Mouse (Mus musculus) erythroblast, adult 5-6 weeks (primary cell): ENCODE data around the gene Stx1b. TPM values are rescaled to one million over a fixed set of nuclear protein-coding genes. Genes with fewer than 3 reads are reported as not detected.
A peak's percentile ranks its signal among the peaks of the same experiment; 100 is the strongest.
"Not testable (repeated sequence)": the region's sequence is repeated elsewhere in the genome, so short reads cannot be mapped to it uniquely, and the experiment has no call there.

Experiments
- ATAC-seq: replicated peaks from 2 replicates; pipeline ENCODE4 v1.8.0; 2016; ENCODE audit warnings: moderate number of reproducible peaks, mild to moderate bottlenecking, moderate TSS enrichment, inconsistent platforms; ENCODE audit not compliant: poor library complexity, low FRiP score, severe bottlenecking
- total RNA-seq, 2 experiments: library from RNA; stranded (forward) in 1 of 2; stranded (reverse) in 1 of 2; fragments of 150-400 nt in 1 of 2; fragments of 200-764, 138-1000 nt in 1 of 2; gene quantifications; 2 replicates each; pipeline versions ENCODE4 v1.2.3 to v1.2.4; 2015 to 2017; ENCODE audit warnings: low replicate concordance in 2 of 2

Gene Stx1b
- total RNA-seq (2015; ENCODE audit: low replicate concordance): not detected in 2 replicates
- not detected in 2 replicates for total RNA-seq (2017; ENCODE audit: low replicate concordance)

DNA sequence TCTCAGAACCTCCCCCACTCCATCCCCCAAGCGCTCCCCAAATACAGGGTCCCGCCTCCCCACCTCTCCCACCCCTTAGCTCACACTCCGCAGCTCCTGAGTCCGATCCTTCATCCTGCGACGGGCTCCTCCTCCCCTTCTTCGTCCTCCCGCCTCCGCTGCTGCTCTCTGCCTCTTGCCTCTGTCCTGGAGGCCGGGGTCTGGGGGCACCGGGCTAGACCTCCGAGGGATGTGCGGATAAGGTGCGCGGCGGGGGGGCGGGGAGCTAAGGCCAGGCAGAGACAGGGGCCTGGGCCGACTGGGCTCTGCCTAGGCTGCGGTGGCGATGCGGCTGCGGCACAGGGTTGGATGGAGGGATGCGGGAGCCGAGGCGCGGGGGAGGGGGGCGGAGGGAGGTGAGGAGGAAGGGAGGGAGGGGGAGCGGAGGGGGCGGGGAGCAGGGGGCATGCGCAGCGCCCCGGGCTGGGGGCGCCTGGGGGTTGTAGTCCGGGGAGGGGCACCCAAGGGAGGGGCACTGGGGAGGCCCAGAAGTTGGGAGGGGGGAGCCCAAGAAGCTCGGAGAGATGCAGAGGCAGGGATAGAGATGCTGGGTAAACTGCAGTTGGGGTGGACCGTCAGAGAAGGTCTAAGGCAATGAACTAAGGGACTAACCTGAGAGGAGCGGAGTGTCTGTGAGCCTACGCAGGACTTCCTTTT is at the start of gene Stx1b, which contains the start of gene Stx4a:
Gene Stx1b, minus strand, starts transcription at position 374 of the 696 bp plus-strand sequence.
Gene Stx4a, plus strand, starts transcription at position 119 of the 696 bp plus-strand sequence.
- ATAC-seq: no peak

DNA sequence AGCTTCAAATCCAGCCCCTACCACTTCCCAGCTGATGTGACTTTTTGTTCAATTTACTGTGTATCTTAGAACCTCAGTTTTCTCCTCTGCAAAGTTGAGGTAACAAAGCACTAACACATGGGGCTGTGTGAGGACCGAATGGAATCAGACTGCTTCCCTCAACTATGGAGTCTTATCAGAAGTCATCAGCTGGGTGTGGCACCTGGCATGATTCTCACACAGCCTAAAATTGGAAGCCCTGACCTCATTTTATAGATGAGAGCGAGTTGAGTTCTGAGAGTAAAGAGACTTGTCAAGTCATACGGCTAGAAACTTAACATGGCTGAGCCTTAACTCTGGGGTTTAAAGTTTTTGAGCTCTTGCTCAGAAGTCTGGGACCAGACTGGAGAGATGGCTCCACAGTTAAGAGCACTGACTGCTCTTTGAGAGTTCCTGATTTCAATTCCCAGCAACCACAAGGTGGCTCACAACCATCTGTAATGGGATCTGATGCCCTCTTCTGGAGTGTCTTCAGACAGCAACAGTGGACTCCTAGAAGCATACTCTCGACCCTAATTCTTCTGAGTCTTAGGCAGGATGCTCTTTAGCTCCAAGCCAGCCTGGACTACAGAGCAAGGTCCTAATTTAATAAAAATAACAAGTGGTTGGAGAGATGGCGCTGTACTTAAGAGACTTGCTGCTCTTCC is 45.9 kb upstream of the Stx1b start:
- no peak for ATAC-seq

DNA sequence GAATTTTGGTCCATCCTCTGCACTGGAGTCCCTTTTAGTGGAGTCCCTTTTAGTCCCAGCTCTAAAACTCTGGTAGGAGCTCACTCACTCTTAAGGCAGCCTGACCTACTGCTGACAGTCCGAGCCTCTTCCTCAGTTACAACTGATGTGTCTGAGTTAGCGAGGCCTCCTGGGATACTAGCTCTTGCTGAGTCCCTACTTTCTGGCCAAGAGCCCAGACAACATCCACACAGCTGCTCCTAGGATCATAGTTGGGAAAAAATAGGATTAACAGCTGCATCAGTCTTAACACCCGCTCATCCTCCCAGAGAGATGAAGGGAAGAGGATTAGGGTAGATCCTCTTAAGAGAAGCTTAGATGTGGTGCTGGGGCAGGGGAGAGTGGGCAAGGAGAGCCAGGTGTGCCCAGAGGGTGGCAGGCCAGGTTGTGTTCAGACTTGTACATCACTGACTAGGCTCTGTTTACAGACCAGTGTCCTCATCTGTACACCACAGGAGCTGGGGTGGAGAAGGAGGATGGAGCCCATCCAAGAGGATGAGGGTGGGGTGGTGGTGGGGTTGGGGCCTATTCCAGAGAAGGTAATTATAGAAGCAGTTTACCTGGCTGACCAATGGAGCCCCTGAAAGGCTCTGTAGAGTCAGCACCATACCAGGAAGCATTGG is 44.9 kb upstream of the Stx1b start:
- no peak for ATAC-seq

DNA sequence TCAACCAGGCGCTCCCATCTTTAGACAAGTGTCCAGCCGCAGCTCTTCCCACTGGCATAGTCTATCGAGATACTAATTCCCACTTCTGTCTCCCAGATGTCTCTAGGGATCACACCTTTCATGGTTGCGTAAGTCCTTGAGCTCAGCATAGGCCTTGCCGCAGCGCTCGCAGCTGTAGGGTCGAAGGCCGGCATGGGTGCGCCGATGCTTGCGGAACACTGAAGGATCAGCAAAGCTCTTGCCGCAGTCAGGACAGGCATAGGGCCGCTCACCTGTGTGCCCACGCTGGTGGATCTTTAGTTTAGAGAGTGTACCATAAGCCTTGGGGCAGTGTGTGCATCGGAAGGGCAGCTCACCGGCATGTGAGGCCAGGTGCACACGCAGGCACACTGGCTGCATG is 43.3 kb upstream of the Stx1b start:
- ATAC-seq: no peak

DNA sequence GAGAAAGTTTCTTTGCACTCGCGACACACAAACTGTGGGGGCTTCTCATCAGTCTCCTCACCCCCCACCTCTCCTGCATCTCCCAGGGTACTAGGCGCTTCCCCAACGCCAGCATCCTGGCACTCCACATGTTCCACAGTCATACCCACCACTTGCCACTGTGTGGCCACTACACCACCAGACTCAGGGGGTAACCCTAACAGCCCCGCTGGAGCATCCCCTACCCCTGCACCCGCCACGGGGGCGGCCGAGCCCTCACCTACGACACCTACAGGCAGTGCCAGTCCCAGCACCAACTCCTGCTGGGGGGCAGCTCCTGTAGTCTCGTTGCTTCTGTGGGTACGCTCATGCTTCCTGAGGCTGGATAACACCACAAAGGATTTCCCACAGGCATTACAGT is 42.1 kb upstream of the Stx1b start:
- no peak for ATAC-seq

DNA sequence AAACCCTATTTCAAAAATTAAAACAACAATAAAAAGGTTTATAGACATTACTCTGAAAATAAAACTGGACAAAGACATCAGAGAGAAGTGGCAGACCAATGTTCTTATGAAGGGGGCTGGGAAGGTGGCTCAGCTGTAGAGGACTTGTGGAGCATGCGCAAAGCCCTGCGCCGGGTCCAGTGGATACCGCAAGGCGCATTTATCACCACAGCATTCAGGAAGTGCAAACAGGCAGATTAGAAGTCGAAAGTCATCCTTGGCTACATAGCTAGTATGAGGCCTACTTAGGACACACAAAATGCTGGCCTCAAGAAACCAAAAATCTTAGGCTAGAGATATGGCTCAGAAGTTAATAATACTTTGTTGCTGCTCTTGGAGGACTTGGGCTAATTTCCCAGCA is 33.9 kb upstream of the Stx1b start:
- ATAC-seq: no peak

DNA sequence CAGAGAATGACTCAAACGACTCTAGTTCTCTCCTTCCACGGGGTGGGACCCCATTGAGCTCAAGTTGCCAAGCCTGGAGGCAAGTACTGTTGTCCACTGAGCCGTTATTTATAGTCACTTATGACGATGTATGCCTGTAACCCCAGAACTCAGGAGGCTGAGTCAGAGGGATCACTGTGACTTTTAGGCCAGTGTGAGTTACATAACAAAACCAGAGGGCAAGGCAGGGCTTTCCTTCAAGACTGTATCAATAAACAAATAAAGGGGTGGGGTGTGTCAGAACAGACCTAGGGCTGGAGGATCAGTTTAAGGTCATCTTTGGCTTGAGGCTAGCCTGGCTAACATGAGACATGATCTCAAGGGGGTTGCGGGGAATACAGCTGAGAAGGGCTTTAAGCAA is 26.6 kb upstream of the Stx1b start:
- ATAC-seq: no peak

DNA sequence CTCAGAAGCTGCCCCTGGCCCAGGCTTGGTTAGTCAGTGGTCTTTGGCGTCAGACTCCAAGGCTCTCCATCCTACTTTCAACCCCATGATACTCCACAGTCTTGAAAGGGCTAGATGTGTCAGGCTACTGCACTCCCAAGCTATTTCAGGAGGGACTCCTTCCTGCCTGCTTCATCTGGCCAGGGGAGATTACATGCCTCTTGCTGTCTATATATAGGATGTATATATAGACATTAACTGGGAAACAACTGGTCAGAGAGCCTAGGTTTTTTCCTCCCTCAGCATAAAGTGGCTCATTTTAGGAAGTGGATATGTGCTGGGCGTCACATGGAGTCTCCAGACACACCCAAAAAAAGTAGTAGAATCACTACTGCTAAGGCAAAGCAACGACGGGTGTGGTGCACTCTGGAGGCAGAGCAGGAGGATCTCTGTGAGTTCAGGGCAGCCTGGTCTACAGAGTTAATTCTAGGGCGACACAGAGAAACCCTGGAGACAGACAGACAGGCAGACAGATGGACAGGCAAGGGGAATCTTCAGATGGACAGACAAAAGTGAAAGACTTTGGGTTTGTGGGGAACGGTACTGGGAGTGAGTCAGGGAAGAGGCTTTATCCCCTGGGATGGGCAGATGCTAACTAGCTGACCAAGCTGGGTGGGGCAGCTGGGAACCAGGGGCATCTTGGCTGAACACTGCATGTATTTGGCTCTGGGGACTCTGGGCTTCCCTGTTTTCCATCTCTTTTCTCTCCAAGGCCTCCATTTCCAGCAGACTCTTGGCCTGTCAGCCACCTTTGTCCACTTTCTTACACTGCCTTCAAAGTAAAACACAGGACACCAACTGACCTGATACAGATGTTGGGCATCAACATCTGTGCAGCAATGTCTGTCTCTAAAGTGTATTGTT is 25.9 kb upstream of the Stx1b start:
- ATAC-seq: no peak

DNA sequence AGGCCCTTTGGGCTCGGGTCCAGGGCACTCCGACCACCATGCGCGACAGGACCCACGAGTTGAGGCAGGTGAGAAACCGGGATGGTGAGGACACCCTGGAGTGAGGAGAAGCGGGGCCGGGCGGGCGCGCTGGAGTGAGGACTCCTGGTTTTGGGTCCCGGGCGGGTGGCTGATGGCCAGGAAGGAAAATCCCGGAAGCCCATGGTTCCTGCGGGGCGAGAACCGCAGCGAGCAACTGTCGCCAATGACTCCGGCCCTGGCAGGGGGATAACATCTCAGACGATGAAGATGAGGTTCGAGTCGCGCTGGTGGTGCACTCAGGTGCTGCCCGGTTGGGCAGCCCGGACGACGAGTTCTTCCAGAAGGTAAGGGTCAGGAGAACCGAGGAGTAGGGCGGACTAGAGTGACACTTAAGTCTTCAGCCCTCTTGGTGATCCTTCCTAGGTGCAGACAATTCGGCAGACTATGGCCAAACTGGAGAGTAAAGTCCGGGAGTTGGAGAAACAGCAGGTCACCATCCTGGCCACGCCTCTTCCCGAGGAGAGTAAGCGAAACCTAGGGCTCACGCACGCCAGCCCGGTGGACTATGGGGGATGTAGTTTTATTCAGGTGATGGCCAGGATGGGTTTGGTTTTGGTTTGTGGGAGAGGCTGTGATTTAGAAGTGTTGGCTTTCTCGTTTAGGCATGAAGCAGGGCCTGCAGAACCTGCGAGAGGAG is 17.8 kb upstream of the Stx1b start:
- ATAC-seq: peak; percentile 89

DNA sequence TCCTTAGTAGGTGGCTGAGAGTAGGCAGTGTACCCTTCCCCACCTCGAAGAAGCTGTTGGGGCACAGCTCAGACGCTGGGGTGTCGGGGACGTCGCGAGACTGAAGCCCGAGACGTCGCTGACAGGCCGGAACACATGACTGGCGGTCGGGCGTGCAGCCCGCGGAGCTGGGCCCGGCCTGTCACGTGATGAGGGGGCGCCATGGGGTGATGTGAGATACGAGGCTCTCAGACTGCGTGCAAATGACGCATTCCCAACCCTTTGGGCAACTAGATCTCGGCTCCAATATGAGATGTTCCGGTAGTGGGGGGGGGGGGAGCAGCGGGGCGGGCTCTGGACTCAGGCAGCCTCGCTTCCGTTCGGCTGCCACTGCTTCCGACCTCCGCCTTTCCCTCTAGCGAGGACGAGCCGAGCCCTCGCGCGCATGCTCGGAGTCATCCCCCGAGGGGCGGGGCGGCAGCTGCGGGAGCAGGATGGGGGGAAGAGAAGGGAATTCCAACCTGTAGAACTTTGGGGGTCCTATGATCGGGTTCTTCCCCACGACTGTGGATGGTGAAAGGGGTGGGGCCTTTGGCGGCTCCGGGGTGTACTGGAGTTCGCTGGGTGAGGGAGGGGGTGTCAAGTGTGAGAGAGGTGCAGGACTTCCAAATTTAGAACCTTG is 17.1 kb upstream of the Stx1b start:
- ATAC-seq: peak; percentile 81

DNA sequence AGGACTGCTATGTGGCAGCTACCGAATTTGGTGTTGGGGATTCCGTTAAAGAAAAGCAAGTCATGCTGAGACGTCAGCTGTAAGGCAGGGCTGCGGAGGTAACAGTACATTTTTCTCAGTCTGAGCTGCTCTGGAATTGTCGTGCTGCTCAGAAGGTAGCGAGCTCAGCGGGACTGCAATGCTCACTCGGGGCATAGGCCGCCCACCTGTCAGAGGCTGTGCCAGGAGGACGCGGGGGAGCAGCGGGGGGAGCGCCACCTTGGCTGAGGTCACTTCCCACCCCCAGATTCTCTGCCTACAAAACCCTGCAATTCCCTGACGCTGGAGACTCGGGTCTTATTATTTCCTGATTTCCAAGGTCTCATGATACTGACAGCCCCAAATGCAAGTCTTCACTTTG is 16.5 kb upstream of the Stx1b start:
- peak; percentile 56 for ATAC-seq

DNA sequence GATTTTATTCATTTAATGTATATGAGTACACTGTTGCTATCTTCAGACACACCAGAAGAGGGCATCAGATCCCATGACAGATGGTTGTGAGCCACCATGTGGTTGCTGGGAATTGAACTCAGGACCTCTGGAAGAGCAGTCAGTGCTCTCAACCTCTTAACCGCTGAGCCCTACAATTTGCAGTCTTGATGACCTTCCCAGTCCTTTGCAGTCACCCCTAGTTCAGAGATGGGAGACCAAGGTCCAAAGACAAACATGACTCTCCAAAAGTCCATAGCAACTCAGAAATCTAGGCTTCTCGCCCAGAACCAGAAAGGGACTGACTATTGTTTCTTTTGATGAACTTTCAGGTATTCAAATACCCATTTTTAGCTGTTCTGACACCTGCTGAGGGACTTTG is 15.7 kb upstream of the Stx1b start:
- ATAC-seq: not testable (repeated sequence)

DNA sequence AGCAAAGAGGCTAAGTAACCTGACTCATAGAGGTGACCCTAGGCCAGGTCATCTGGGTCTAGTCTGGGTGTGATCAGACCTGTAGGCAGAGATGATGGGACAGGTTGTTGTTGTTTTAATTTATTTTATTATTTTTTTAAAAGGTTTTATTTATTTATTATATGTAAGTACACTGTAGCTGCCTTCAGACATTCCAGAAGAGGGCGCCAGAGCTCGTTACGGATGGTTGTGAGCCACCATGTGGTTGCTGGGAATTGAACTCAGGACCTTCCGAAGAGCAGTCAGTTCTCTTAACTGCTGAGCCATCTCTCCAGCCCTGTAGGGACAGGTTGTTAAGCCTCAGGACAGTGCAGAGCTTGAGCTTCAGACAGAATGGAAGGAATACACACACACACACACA is 13.5 kb upstream of the Stx1b start:
- not testable (repeated sequence) for ATAC-seq

DNA sequence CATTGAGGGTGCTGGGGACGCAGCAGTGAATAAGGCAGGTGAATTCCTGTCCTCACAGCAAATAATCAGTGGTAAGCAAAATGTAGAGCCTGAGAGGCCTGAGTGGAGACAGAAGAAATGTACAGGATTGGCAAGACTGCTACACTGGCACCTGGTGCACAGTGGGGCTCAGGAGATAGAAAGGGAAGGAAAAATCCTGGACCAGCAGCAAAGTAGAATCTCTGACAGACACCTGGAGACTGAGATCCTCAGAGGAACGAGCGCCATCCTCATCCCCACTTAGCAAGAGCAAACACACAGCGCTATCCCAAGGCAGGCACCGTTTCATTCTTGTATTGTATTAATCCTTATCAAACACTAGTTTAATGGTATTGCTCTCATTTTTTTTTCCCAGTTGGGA is 13.1 kb upstream of the Stx1b start:
- ATAC-seq: no peak

DNA sequence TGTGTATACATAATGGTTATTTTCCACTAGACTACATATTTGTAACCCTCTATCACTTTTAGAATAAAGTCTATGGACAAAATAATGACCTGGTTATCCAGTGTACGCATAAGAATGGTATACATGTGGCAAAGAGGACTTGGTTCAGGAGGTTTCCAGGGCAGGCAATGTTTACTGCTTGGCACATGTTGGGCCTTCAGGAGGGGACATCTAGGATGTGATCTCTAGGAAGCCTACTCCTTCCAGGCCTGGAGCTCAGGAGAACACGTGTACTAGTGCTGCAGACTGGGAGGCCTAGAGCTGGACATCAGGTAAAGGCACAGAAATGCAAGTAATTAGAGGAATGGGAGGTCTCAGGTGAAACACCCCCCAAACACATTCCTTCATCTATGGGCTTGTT is 11.2 kb upstream of the Stx1b start:
- ATAC-seq: no peak

DNA sequence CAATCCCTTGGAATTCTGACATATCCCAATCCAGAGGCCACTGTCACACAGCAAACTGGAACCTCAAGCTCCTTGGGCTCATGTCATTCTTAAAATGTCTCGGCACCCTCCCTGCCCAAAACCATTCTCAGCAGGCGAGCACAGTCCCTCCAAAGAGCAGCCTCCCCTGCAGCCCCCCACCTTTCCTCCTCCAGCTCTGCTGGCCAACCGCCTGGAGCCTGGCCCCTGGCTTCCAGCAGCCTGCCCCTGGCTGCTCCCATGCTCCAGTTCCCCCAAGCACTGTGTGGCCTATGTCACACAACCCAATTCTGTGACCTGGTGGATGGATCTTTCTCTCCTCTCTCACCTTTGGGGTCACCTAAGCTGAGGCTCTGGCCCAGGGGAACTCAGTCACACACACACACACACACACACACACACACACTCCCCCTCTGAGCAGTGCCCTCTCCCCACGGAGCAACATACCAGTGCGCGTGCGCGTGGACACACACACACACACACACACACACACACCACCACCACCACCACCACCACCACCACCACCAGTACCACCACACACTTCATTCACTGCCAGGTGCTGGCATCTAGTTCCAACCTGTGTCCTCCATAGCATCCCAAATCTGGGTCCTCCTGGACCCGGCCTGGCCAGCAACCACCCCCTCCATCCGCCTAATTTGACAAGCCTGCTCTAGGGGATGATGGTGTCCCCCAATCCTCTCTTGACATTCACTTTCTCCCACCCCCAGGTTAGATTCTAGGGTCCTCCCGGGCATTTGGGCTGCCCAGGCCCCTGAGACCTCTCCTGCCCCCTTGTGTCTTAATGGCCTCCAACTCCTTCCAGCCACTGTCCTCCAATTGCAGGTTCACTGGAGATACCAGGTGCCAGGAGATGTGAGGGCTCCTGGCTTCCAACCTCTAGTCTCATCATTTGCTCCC is 845 bp downstream of the Stx1b start:
- no peak for ATAC-seq

DNA sequence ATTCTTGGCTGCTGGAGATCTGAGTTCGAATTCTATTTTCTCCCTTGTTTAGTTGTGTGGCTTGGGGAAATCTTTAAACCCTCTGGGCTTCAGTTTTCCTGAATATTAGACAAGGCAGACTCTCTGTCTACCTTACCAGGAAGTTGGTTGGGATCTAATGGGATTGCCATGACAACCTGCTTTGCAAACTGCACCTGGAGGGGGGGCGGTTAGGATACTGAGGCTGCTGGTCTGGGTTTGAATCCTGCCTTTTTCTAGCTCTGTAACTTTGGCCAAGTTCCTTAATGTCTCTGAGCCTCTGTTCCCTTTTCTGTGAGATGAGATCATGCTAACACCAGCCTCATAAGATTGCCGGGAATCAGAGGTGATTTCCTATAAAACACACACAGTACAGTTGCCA is 1.9 kb downstream of the Stx1b start:
- no peak for ATAC-seq
